Mouse (Mus musculus) adrenal gland, postnatal 36 days (tissue): ENCODE results near the gene Anks1b. TPM values are rescaled to one million over a fixed set of nuclear protein-coding genes. Genes with fewer than 3 reads are reported as not detected.
A peak's percentile ranks its signal among the peaks of the same experiment; 100 is the strongest.

Experiments used
- DNase-seq, 2 experiments: peaks; one replicate each; pipeline ENCODE4 v3.0.0; 2021; ENCODE audit warnings: mixed read lengths in 1 of 2
- total RNA-seq, 2 experiments: library from RNA; stranded (reverse); gene quantifications; 2 replicates each; pipeline ENCODE4 v1.2.3; 2021

The Anks1b gene
- total RNA-seq, 2 experiments from 2014 or later: 0.60 to 0.92 TPM

DNA sequence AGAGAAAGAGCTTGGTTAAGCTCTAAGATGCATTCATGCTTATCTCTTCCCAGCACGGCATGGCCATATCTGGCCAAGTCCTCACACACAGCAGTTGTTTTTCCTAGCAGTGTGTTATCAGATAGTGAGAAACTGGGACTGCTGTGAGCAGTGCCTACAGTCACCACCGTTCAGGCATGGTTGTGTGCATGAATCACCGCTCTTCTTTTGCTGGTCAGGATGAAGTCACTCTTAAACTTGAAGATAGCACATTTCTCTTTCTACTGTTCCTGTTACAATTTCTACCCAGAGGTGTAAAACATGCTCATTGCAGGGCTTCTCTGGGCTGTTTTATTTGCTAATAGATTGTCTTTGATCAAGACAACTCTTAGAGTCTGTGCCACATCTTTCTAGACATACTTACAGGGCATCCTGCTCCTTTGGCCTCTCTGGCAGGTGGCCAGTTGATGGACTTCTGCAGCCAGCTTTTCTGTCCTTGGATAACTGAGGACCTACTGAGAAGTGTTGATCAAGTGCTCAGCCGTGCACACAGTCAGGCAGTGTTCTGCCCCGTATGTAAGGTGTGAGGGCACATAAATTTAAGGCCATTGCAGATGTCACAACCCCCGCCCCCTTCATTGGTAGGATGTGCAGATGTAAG, 296.8 kb downstream of the Anks1b start:
- DNase-seq: peak in 1 of 2 experiments; percentile 13

GRCm38 (mm10) chr10:90190366-90190765, 317.1 kb downstream of the Anks1b start:
- DNase-seq: no peak

- no peak for DNase-seq
Measured at GRCm38 (mm10) chr10:90196936-90197335, 323.6 kb downstream of the Anks1b start.

DNA sequence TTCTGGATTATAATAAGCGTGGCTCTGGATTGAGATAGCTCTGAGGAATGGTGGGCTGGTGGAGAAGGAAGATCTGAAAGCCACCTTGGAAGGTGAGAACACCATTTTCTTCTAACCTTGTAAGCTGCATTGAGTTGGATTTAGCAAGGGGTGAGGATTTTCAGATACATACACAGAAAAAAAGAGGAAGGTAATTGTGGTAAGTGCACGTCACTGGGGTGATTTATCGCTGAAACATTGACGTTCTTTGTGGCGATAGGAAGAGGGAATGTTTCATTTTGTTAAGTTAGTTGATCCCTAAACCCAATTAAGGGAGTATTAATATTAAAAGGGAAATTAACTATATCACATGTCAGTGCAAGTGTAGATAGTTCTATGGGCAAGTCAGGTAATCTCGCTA, 336.7 kb downstream of the Anks1b start:
- no peak for DNase-seq

DNA sequence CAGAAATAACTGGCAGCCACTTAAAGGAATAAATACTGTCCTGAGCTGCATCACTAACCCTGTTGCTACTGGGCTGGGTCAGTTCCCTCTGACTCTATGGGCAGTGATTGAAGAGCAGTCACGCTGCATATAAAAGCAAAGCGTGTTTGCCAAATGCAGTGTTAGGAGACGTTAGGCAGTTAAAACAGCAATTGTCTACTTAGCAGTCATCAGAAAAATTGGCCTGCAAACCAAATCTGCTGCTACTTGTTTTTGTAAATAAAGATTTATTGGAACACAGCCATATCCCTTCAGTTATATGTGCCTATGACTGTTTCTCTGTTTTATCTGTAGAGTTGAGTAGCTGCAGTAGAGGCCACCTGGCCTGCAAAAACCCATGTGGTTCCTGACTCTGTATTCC, 347.2 kb downstream of the Anks1b start:
- no peak for DNase-seq

GRCm38 (mm10) chr10:90222793-90223495, 349.6 kb downstream of the Anks1b start:
- DNase-seq: no peak

DNA sequence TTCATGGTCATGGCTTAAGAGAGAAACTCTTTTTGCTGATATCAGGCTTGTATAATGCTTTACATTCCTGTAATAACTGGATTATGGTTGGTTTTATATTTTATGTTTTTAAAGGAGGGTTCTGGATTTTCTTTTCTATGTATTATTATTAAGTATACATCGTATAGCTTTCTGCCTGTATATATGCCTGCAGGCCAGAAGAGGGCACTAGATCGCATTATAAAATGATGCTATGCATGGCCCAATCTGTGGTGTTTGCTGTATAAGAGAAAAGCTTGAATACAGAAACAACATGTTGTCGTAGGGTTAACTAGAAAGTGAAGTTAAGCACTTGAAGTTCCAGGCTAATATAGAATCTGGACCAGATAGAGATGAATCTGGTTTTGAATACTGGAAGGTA, 362.0 kb downstream of the Anks1b start:
- no peak for DNase-seq

- no peak for DNase-seq
Measured at GRCm38 (mm10) chr10:90237290-90237689, 364.0 kb downstream of the Anks1b start.

DNA sequence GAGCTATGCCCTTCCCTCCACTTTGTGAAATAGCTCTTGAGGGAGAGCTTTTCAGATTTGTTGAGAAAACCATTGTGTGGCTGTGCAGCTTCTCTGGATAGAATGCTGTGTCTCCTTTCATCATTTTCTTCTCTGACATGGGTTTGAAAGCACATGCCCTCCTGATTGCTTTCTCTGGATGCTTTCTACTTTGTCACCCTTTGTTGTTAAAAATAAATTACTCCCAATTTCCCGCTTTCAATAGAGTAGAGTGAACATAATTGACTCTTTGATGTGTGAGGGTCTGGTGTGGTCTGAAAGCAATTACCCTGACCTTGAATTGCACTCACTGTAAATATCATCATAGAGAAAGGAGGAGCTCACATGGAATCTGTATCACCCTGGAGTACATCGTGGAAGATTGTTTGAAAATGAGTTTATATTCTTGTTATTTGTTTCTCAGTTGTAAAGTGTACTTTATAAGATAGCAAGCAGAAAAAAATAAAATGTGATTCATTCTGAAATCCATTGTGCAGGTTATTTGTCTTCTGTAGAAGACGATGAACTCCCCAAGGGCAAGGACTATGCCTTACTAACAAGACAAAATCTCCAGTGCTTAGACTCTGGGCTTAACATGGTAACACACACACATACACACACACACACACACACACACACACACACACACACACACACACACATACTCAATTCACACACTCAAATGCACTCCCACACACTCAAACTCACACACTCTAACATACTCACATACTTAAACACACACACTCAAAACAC, 385.8 kb downstream of the Anks1b start:
- DNase-seq: no peak

DNA sequence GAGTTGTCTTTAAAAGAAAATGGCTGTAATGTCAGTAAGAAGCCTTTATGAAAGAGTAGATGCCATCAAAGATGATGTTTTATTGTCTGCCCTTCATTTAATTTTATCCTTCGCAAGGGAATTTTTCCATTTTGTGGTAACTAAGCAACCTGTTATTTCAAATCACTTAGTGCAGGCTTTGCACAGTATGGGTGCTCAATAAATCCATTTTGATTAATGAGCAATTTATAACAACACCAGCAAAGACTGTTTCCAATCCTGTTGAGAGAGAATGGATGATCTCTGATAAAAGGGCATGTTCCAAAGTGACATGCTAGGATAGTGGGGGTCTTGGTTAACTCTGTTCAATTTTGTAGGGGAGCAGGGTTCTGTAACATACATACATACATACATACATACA, 398.0 kb downstream of the Anks1b start:
- no peak for DNase-seq

DNA sequence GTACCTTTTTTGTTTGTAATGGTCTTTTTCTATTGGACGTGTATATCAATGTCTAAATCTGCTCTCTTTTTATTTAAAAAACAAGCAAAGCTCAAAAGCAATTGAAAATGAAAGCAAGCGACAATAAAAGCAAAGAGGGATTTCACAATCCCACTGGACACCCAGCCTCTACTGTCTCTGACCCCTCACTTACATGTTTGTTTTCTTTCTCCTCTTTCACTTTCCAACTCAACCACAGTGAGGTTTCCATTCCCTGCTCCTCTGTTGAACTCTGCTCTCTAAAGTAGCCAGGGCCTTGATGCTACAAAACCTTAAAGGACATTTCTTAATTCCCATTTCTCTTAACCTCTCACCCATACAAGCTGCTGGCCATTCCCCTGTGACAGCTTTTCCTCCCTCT, 400.0 kb downstream of the Anks1b start:
- DNase-seq: no peak

- DNase-seq: no peak
Measured at GRCm38 (mm10) chr10:90286589-90286988, 413.3 kb downstream of the Anks1b start.

DNA sequence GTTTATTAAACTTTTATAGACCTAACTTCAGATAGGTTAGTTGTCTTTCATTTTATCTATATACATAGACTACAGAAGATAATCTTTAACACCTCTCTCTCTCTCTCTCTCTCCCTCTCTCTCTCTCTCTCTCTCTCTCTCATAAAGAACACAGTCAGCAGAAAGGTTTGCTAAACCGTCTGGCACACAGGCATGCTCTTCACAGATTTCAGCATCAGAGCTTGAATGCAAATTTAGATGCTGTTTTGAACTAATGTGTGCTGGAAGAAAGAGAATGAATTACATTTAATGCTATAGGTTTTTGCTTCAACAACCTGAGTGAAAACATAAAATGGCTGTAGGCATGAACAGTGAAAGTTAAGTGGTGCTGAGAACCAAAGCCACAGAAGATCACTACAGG, 429.9 kb downstream of the Anks1b start:
- DNase-seq: no peak

- no peak for DNase-seq
Measured at GRCm38 (mm10) chr10:90306156-90306555, 432.8 kb downstream of the Anks1b start.

- no peak for DNase-seq
Measured at GRCm38 (mm10) chr10:90307931-90308555, 434.7 kb downstream of the Anks1b start.

- no peak for DNase-seq
Measured at GRCm38 (mm10) chr10:90329781-90330180, 456.5 kb downstream of the Anks1b start.

- no peak for DNase-seq
Measured at GRCm38 (mm10) chr10:90345394-90345793, 472.1 kb downstream of the Anks1b start.

GRCm38 (mm10) chr10:90356258-90356657, 482.9 kb downstream of the Anks1b start:
- DNase-seq: no peak

GRCm38 (mm10) chr10:90357169-90357907, 484.0 kb downstream of the Anks1b start:
- DNase-seq: no peak

DNA sequence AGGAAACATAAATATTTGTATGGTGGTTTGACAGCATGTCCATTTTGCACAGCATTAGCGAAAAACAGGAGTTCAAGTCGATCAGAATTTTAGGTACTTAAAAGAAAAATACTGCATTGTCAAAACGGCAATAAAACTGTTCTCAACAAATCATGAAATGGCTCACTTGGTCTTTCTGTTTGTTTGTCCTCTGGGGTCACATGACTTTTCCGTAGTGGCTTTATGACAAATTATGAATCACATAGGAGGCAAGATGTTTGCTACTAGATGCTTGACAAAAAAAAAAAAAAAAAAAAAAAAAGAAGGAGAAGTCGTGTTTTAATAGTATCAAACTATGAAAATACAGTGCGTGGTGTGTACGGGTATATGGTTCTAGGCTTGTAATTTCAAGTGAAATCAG, 495.7 kb downstream of the Anks1b start:
- DNase-seq: no peak

DNA sequence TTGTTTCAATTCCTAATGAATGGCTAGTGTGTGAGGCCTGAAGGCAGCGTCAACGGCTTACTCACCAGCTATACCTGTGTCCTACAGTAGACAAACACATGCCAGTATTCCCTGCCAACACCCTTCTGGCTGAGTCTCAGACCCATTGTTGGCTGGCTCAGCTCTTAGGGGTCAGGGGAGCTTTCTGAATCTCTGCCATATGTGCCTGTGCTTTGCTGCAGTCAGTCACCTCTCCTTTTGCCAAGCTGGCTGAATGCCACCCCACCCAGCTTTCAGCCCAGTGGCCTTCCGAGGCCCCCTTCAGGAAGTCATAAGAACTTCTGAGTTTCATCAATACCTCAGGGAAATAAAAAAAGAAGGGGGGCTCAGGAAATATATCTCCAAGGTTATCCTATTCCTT, 497.4 kb downstream of the Anks1b start:
- peak; percentile 6 to 53 for DNase-seq

DNA sequence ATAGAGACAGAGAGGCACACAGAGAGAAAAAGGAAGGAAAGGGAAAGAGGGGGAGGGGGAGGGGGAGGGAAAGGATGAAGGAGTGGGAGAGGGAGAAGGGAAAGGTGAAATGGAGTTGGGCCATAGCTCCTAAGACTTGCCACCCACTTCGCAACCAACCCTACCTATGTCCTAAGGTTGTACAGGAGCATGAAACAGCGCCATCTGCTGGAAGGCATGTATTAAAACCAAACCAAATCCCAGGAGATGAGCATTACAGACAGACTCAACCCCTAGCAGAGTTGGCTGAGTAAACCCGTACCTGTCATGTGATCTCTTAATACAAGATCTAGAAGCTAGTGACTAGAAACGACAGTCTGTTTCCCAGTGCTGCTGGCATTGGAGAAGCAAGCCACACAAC, 500.2 kb downstream of the Anks1b start:
- DNase-seq: peak; percentile 53 to 67
